Mouse (Mus musculus) cerebellum, adult 2 months (tissue): ENCODE data around the gene Wdr27.

Experiments
- CTCF ChIP-seq: fragments of 200-500 bp; IDR thresholded peaks from 2 replicates; pipeline ENCODE4 v1.5.1; 2011; ENCODE audit warnings: low read depth, mild to moderate bottlenecking, control low read depth, low read length, moderate library complexity, borderline replicate concordance; ENCODE audit not compliant: insufficient read depth
- POLR2A ChIP-seq: fragments of 200-500 bp; IDR thresholded peaks from 2 replicates; pipeline ENCODE4 v1.6.1; 2011; ENCODE audit warnings: low read length, control low read depth, borderline replicate concordance; ENCODE audit not compliant: insufficient read depth

DNA sequence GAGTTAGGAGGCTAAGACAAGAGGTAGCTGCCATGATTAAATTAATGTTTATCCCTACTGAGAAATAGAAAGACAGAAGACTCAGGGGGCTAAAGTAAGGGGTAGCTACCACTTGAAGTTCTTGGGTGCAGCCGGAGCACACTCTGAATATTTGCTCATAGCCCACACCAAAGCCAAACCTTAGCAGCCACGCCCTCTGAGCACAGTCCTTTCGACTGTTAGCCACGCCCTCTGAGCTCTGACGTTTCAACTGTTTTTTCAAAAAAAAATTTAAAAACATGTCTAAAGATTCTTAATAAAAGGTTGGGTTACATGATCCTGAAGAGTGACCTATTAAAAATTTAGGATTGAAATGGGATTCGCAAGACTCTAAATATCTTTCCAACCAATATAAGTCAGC, 130.3 kb downstream of the Wdr27 start:
- TF ChIP-seq POLR2A, result no peak
- TF ChIP-seq CTCF, result no peak
